Mouse (Mus musculus) limb, embryonic 15.5 days (tissue): ENCODE data around the gene Rab3gap1. TPM values are rescaled to one million over a fixed set of nuclear protein-coding genes. Genes with fewer than 3 reads are reported as not detected.

Experiments used
- ATAC-seq: fragments of 200-750 bp; cut with Nextera tagmentation; 2 replicates; pipeline ENCODE4 v1.8.0; 2017; ENCODE audit warnings: low read depth, moderate TSS enrichment; ENCODE audit not compliant: insufficient number of reproducible peaks, low FRiP score, low TSS enrichment
- H3K27ac ChIP-seq: fragments of 300-500 bp; sonication (generic); 2 replicates; pipeline ENCODE4 v1.5.1; 2015; ENCODE audit warnings: moderate library complexity, mild to moderate bottlenecking, inconsistent platforms
- H3K27me3 ChIP-seq: fragments of 300-500 bp; sonication (generic); 2 replicates; pipeline ENCODE4 v1.6.1; 2015; ENCODE audit warnings: inconsistent platforms
- H3K36me3 ChIP-seq: fragments of 300-500 bp; sonication (generic); 2 replicates; pipeline ENCODE4 v1.6.1; 2015; ENCODE audit warnings: inconsistent platforms
- H3K4me1 ChIP-seq: fragments of 300-500 bp; sonication (generic); 2 replicates; pipeline ENCODE4 v1.6.1; 2015; ENCODE audit warnings: inconsistent platforms
- H3K4me2 ChIP-seq: fragments of 300-500 bp; sonication (generic); 2 replicates; pipeline ENCODE4 v1.6.1; 2015; ENCODE audit warnings: mild to moderate bottlenecking, inconsistent platforms
- H3K4me3 ChIP-seq: fragments of 300-500 bp; sonication (generic); 2 replicates; pipeline ENCODE4 v1.5.1; 2015; ENCODE audit warnings: mild to moderate bottlenecking, inconsistent platforms
- H3K9ac ChIP-seq: fragments of 300-500 bp; sonication (generic); 2 replicates; pipeline ENCODE4 v1.6.1; 2015; ENCODE audit warnings: inconsistent platforms
- H3K9me3 ChIP-seq: fragments of 300-500 bp; sonication (generic); 2 replicates; pipeline ENCODE4 v1.6.1; 2016; ENCODE audit warnings: inconsistent platforms
- WGBS: fragments of 180-500 bp; shearing (Covaris S2); methylation state at CpG from one replicate; pipeline ENCODE4 v1.1.7; 2015; 5-methylcytosine and 5-hydroxymethylcytosine counted together
- polyA plus RNA-seq: library from polyadenylated mRNA; unstranded; fragments of >200 nt; fragmentation: Nextera tagmentation; extraction: Ambion mirVana; gene quantifications from 2 replicates; pipeline ENCODE4 v1.2.1, GENCODE M21; 2015

Rab3gap1 gene
- polyA plus RNA-seq, 1 experiment from 2014 or later, result 22.5 TPM

DNA sequence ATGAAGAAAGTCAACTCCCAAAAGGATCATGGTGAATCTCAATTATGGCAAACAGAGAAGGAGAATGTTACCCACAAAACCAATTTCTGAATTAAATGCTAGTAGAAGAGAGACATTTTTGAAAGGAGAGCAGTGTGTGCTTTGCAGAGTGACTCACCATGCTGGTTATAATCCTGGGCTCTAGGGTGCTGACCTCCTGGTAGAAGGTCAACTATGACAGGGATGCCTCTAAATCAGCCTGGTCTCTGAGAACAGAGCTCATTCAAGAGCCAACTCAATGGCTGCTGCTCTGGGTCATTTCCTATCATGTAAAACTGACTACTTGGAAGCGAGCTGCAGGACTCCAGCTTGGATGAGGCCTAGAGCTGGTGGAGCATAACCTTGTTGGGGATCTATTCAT is 92.6 kb downstream of the Rab3gap1 start:
- no peak overlapping the region for H3K4me2 ChIP-seq
- H3K4me1 ChIP-seq, result 0 out of 2 replicates have a peak, but pooled peaks cover 2% of the 10 kb centered on the region
- no peak overlapping the region for H3K9ac ChIP-seq
- WGBS, result 94% methylated on average over 1 of the region's 1 CpGs
- no peak overlapping the region for H3K27ac ChIP-seq
- H3K4me3 ChIP-seq, result no peak overlapping the region
- no peaks in the 10 kb centered on the region for H3K36me3 ChIP-seq
- ATAC-seq, result no peak
- no peaks in the 10 kb centered on the region for H3K27me3 ChIP-seq
- no peaks in the 10 kb centered on the region for H3K9me3 ChIP-seq

DNA sequence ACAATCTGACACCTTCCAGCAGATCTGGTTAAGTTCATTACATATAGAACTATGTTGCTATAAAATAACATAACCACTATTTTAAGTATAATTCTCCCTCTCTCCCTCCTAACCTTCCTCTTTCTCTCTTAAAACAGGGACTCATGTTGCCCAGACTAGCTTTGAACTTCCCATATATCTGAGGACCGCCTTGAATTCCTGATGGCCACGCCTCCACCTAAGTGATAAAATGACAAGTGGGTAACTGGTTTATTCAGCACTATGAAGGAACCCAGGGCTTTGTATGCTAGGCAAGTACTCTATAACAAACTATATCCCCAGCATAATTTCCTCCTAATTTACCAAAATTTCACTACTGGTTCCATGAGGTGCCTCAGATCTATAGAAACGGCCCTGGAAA is 94.8 kb downstream of the Rab3gap1 start:
- H3K4me1 ChIP-seq, result 0 out of 2 replicates have a peak, but pooled peaks cover 2% of the 10 kb centered on the region
- H3K27ac ChIP-seq, result no peak overlapping the region
- 80% methylated on average over 3 of the region's 3 CpGs for WGBS
- H3K36me3 ChIP-seq, result no peaks in the 10 kb centered on the region
- H3K9me3 ChIP-seq, result no peaks in the 10 kb centered on the region
- no peak overlapping the region for H3K9ac ChIP-seq
- H3K4me2 ChIP-seq, result no peak overlapping the region
- H3K27me3 ChIP-seq, result no peaks in the 10 kb centered on the region
- H3K4me3 ChIP-seq, result no peak overlapping the region
- no peak for ATAC-seq

DNA sequence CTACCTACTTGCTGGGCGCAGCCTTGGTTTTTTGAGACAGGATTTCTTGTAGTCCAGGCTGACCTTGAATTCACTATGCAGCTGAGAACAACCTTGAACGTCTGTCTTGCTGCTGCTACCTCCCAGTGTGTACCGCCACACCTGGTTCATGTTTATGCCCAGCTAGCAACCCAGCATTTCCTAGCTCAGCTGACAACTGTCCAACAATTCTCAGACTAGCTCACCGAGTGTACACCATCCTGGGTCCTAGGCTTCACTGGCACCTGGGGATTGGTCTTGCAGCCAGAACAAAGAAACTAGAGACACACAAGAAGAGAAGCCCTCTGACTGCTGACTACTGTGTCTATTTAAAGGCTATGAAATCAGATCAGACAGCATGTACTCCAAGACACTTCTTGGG is 102.3 kb downstream of the Rab3gap1 start:
- no peak overlapping the region for H3K4me2 ChIP-seq
- H3K36me3 ChIP-seq, result no peaks in the 10 kb centered on the region
- H3K27ac ChIP-seq, result no peak overlapping the region
- no peak overlapping the region for H3K9ac ChIP-seq
- H3K4me3 ChIP-seq, result no peak overlapping the region
- no peak for ATAC-seq
- H3K27me3 ChIP-seq, result no peaks in the 10 kb centered on the region
- 71% methylated on average over 4 of the region's 4 CpGs for WGBS
- H3K4me1 ChIP-seq, result no peaks in the 10 kb centered on the region
- H3K9me3 ChIP-seq, result no peaks in the 10 kb centered on the region

DNA sequence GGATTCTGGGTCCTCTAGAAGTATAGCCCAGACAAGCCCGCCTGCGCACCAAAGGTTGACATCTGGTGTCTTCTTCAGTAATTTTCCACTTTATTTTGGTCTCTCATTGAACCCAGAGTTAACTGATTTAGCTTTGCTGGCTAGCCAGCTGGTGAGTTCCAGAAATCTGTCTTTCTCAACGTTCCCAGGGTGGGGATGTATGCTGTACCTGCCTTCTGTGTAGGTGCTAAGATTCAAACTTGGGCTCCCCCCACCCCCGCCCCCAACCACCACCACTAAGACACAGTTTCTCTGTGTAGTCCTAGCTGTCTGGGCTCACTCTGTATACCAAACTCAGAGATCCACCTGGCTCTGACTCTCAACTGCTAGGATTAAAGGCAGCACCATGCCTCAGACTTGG is 105.5 kb downstream of the Rab3gap1 start:
- Histone ChIP-seq H3K4me3 (no peak overlapping the region), H3K36me3 (no peaks in the 10 kb centered on the region), H3K27ac (no peak overlapping the region), H3K4me1 (no peaks in the 10 kb centered on the region), H3K27me3 (no peaks in the 10 kb centered on the region), H3K4me2 (no peak overlapping the region), H3K9ac (no peak overlapping the region), H3K9me3 (no peaks in the 10 kb centered on the region)
- 91% methylated on average over 4 of the region's 4 CpGs for WGBS
- ATAC-seq, result no peak

DNA sequence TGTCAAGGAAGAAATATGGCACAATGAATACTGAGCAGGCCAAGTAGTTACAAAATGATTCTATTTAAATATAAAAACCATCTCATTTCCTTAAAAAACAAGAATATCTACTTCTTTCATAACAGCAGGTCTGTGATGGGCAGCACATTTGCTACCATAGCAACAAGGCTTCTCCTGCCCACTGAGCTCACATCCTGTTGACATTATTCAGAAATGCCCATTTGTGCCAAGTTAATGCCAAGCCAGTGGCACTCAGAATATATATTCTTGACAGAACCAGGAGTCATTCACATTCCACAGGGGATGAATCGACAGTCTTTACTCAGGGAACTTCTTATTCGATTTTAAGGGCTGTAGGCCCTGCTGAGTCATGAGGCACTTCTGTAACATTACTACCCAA is 107.1 kb downstream of the Rab3gap1 start:
- no peaks in the 10 kb centered on the region for H3K9me3 ChIP-seq
- H3K36me3 ChIP-seq, result no peaks in the 10 kb centered on the region
- no peak overlapping the region for H3K4me3 ChIP-seq
- no peak overlapping the region for H3K9ac ChIP-seq
- no peaks in the 10 kb centered on the region for H3K4me1 ChIP-seq
- 65% methylated on average over 2 of the region's 2 CpGs for WGBS
- ATAC-seq, result no peak
- H3K4me2 ChIP-seq, result no peak overlapping the region
- H3K27me3 ChIP-seq, result no peaks in the 10 kb centered on the region
- H3K27ac ChIP-seq, result no peak overlapping the region

DNA sequence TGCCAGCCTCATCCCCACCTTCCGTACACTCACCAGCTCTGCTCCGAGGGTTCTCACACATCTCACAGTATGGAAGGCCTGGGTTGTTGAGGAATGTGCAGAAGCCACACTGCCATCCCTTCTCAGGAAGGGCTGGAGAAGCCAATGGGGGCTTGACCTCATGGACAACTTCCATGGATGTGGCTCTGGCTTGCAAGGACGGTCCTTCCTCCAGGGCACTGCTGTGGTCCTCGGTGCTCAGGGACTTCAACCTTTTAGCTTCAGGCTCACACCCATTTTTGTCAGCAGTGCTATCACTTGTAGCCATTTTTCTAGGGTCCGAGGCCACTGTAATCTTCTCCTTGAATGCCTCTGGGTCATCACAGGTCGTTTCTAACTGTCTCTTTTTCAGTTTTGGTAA is 107.5 kb downstream of the Rab3gap1 start:
- H3K4me3 ChIP-seq, result no peak overlapping the region
- no peak overlapping the region for H3K9ac ChIP-seq
- no peaks in the 10 kb centered on the region for H3K36me3 ChIP-seq
- no peaks in the 10 kb centered on the region for H3K27me3 ChIP-seq
- ATAC-seq, result no peak
- H3K4me2 ChIP-seq, result no peak overlapping the region
- H3K9me3 ChIP-seq, result no peaks in the 10 kb centered on the region
- no peaks in the 10 kb centered on the region for H3K4me1 ChIP-seq
- no peak overlapping the region for H3K27ac ChIP-seq
- 90% methylated on average over 6 of the region's 6 CpGs for WGBS

DNA sequence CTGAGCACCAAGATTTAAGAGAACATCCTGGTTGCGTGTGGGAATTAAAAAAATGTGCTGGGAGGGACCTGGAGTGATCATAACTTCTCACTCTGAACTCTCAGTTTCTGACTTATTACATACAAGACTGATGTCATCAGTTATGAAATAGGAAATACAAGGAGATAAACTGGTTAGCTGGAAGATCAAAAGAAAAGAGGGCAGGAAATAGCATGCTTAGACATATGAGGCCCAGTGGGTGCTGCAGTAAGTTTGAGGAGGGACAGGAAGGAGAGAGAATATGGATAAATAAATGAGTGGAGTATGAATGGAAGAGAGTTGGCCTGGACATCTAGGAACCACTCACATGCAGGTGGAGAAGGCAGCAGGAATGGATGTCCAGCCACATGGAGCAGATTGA is 109.6 kb downstream of the Rab3gap1 start:
- ATAC-seq, result no peak
- Histone ChIP-seq H3K9me3 (no peaks in the 10 kb centered on the region), H3K4me3 (no peak overlapping the region), H3K27me3 (no peaks in the 10 kb centered on the region), H3K36me3 (no peaks in the 10 kb centered on the region), H3K4me1 (no peaks in the 10 kb centered on the region), H3K27ac (no peak overlapping the region), H3K4me2 (no peak overlapping the region), H3K9ac (no peak overlapping the region)
- 79% methylated on average over 1 of the region's 1 CpGs for WGBS

DNA sequence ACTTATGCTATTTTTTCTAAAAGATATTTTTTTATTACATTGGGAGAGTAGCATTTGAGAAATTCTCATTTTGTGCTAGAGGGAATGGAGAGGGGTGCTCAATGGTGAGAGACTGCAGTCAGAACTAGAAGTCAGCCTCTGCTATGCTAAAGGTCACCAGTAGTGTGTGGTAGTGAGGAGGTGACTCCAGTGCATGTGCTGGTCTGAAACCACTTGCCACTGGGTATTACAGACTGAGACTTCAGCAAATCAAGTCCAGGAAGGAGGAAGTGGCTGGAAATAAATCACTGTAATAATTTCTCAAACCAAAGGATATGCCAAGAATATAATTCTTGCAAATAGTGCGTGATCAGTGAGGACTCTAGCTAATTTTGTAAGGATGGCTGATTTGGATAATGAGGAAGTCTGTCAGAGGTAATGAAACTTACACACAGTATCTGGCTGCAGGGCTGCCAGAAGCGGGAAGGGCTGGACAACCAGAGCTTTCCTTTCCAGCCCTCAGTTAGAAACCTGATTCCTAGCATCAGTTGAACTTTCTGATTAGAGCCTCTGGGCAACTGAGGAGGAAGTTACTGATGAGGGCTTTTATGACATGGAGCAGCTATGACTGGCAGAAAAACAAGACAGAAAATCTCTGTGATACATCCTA is 112.5 kb downstream of the Rab3gap1 start:
- Histone ChIP-seq H3K27me3 (no peaks in the 10 kb centered on the region), H3K4me2 (no peak overlapping the region), H3K9ac (no peak overlapping the region), H3K4me1 (no peaks in the 10 kb centered on the region), H3K27ac (no peak overlapping the region), H3K9me3 (no peaks in the 10 kb centered on the region), H3K4me3 (no peak overlapping the region), H3K36me3 (no peaks in the 10 kb centered on the region)
- 38% methylated on average over 2 of the region's 2 CpGs for WGBS
- no peak for ATAC-seq

DNA sequence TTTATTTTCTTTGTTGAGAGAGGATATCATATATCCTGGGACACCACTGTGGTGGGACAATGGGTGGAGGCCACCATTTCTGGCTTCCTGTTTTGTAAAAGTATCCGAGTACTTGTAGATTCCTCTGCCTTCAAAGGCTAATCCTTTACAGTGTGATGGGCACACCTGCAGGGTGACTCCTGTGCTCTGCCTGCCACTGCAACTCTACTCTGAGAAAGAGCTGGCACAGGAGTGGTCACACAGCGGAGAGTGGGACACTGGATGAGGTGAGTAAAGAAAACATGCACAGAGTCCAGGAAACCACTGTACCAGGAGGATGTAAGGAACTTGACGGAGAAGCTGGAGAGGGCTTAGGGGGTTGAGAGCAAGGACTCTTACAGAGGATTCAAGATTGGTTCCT is 113.7 kb downstream of the Rab3gap1 start:
- no peak overlapping the region for H3K4me3 ChIP-seq
- no peak overlapping the region for H3K9ac ChIP-seq
- no peaks in the 10 kb centered on the region for H3K36me3 ChIP-seq
- WGBS, result 82% methylated on average over 3 of the region's 3 CpGs
- no peak overlapping the region for H3K27ac ChIP-seq
- no peaks in the 10 kb centered on the region for H3K9me3 ChIP-seq
- no peaks in the 10 kb centered on the region for H3K27me3 ChIP-seq
- ATAC-seq, result no peak
- H3K4me2 ChIP-seq, result no peak overlapping the region
- no peaks in the 10 kb centered on the region for H3K4me1 ChIP-seq

DNA sequence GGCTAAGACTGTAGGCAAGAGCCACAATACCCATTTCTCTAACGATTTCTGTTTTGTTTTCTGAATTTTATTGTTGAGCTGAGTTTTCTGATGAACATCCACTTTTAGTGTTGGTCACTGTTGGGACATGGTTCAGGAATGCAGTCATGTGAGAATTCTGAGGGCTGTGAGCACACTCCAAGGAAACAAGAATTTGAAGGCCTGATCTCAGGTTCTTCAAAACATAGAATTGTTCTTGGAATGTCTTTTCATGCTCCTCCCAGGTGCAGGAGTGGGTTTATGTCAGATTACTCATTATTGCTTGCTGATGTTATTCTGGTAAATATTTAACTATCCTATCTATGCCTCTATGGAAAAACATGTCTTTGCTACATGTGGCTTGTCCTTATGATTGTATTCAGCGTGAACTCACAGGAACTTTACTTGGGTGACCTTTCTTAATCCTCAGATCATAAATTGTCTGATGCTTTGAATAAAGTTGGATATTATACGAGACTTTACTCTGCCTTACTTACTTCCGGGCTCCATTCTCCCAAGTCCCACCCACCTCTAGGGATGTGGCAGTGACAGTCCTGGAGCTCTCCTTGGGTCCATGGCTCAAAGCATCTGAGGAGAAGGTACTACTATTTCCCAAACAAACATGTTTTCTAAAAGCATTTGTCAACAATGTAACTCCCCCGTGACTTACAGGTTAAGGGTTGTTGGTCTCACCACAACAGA is 114.9 kb downstream of the Rab3gap1 start:
- no peak overlapping the region for H3K4me2 ChIP-seq
- H3K4me1 ChIP-seq, result no peaks in the 10 kb centered on the region
- no peaks in the 10 kb centered on the region for H3K36me3 ChIP-seq
- H3K9ac ChIP-seq, result no peak overlapping the region
- H3K27me3 ChIP-seq, result no peaks in the 10 kb centered on the region
- no peak for ATAC-seq
- WGBS, result 78% methylated on average over 5 of the region's 5 CpGs
- no peaks in the 10 kb centered on the region for H3K9me3 ChIP-seq
- H3K4me3 ChIP-seq, result no peak overlapping the region
- no peak overlapping the region for H3K27ac ChIP-seq

DNA sequence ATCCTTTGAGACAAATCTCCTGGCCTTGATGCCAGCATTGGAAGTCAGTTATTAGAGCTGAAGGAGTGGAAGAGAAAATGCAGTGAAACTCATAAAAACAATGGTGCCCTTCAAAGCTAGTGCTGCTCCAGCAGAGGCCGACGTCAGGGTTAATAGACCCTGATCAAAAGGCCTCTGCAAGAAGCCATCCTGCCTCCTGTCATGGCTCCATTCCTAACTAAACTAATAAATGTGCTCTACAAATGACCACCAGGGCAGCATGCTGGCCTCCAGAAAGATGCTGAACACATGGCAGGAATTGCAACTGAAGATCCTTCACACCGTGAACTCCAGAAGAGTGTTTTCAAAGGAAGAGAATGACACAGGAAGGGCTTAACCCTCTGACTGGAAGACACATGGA is 116.8 kb downstream of the Rab3gap1 start:
- 28% methylated on average over 3 of the region's 3 CpGs for WGBS
- no peak overlapping the region for H3K4me3 ChIP-seq

DNA sequence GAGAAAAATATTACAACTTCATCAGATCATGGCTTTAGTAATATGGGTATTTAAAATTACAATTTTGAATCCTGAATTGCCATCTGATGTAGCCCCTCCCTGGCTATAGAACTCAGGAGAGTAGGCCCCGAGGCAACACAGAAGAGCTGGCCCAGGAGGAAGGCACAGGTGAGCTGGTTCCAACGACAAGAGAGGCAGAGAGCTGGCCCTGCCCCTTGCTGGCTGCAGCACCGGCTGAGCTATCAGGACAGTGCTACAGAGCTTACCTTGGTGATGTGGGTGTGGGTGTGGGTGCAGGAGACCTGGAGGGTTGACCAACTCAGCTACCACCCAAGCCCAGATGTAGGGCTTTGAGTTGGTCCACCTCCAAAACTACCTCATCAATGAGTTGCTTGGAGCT is 119.7 kb downstream of the Rab3gap1 start:
- Histone ChIP-seq H3K4me3 (no peak overlapping the region), H3K27me3 (no peaks in the 10 kb centered on the region), H3K36me3 (0 out of 2 replicates have a peak, but pooled peaks cover 3% of the 10 kb centered on the region), H3K4me2 (no peak overlapping the region), H3K27ac (no peak overlapping the region), H3K9ac (no peak overlapping the region), H3K9me3 (no peaks in the 10 kb centered on the region), H3K4me1 (no peaks in the 10 kb centered on the region)
- ATAC-seq, result no peak
- 74% methylated on average over 3 of the region's 3 CpGs for WGBS

More for the DNA sequence above, 116.8 kb downstream of the Rab3gap1 start:
- H3K27me3 ChIP-seq, result no peaks in the 10 kb centered on the region
- no peak overlapping the region for H3K27ac ChIP-seq
- no peaks in the 10 kb centered on the region for H3K36me3 ChIP-seq
- H3K9ac ChIP-seq, result no peak overlapping the region
- no peak overlapping the region for H3K4me2 ChIP-seq
- H3K9me3 ChIP-seq, result no peaks in the 10 kb centered on the region
- no peaks in the 10 kb centered on the region for H3K4me1 ChIP-seq
- ATAC-seq, result no peak
